Mouse (Mus musculus) macrophage (primary cell): Measurements from ENCODE around the gene Ccr9. TPM values are rescaled to one million over a fixed set of nuclear protein-coding genes. Genes with fewer than 3 reads are reported as not detected.

Source experiments
- polyA plus RNA-seq: library from polyadenylated mRNA; stranded (reverse); fragments of 250-400 nt; gene quantifications from 3 replicates; pipeline ENCODE4 v1.2.4, GENCODE M21; 2018; ENCODE audit warnings: inconsistent platforms

Ccr9 gene
- polyA plus RNA-seq, 1 experiment from 2014 or later: 1.2 TPM

Other genes starting within 250 kb of the Ccr9 start
- gene Limd1, start 199.7 kb upstream of the Ccr9 start, polyA plus RNA-seq: 20.9 to 28.1 TPM (median 21.2 TPM) in 3 replicates
- gene Sacm1l, start 148.7 kb upstream of the Ccr9 start, polyA plus RNA-seq: 46.2 to 84.7 TPM (median 54.7 TPM) in 3 replicates
- gene Slc6a20b, start 45.9 kb upstream of the Ccr9 start, polyA plus RNA-seq: 0.13 TPM in 1 of 3 replicates, not detected in the others
- 0.03 TPM in 1 of 3 replicates, not detected in the others for gene Slc6a20a, start 446 bp downstream of the Ccr9 start, polyA plus RNA-seq
- gene Lztfl1, start 39.3 kb downstream of the Ccr9 start, polyA plus RNA-seq: 9.3 to 35.1 TPM (median 12.2 TPM) in 3 replicates
- 0.09 TPM in 1 of 3 replicates, not detected in the others for gene Cxcr6, start 128.0 kb downstream of the Ccr9 start, polyA plus RNA-seq
- 10.0 to 13.5 TPM (median 12.8 TPM) in 3 replicates for gene Fyco1, start 173.5 kb downstream of the Ccr9 start, polyA plus RNA-seq
- gene Xcr1, start 183.6 kb downstream of the Ccr9 start, polyA plus RNA-seq: 0.06 TPM in 1 of 3 replicates, not detected in the others